Mouse (Mus musculus): ENCODE measurements around the gene Egfem1.

Gene Egfem1

DNA sequence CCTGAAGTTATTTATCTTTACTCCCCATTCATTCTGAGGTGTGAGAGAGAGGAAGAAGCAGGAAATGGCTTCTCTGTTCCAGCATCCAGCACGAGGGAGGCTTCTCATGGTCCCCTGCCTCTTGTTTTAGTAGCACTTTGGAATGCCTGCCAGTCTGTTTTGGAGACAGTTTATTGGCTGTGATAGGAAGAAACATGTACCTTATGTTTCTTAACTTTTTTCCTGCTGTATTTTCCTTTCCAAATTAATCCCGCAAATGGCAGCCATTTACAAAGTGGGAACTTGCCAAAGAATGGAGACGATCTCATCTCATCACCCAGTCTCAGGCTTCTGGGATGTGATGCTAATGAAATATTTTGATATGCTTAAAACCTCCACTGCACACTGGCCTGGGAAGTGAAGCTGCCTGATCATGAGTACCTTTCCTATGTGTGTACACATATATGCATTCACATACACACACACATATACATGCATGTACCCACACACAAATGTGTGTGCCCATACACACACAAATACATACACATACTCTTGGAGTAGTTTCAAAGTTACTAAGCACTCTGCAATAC lies 260.5 kb downstream of the Egfem1 start:
- DNase-seq (ENCODE audit: low read depth, low spot score), result no peak

- no peak for DNase-seq (ENCODE audit: low read depth, low spot score)
Measured at GRCm38 (mm10) chr3:29345805-29346204, 264.0 kb downstream of the Egfem1 start.

GRCm38 (mm10) chr3:29366907-29367306 lies 285.1 kb downstream of the Egfem1 start:
- no peak for DNase-seq (ENCODE audit: low read depth, low spot score)

- DNase-seq (ENCODE audit: low read depth, low spot score), result no peak
Measured at GRCm38 (mm10) chr3:29370519-29370918, 288.7 kb downstream of the Egfem1 start.

- DNase-seq (ENCODE audit: low read depth, low spot score), result no peak
Measured at GRCm38 (mm10) chr3:29381255-29381654, 299.4 kb downstream of the Egfem1 start.

DNA sequence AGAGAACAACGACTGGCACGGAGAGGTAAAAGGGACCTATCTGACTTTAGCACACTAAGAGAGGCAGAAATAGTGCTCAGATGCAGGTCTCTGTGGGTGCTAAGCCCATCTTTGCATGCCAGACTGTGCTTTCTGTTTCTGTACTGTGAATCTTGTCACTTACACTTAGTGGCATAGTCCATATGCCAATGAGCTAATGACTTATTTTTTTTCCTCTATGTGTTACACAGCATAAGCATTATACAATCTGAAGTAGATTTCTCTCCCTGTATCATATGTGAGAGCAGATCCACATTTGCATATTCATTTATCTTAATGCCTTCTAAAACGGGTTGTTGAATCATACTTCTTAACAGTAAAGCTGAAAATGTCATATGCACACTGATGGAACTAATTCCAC lies 317.2 kb downstream of the Egfem1 start:
- no peak for DNase-seq (ENCODE audit: low read depth, low spot score)

- no peak for DNase-seq (ENCODE audit: low read depth, low spot score)
Measured at GRCm38 (mm10) chr3:29421634-29422033, 339.8 kb downstream of the Egfem1 start.

- DNase-seq (ENCODE audit: low read depth, low spot score), result no peak
Measured at GRCm38 (mm10) chr3:29432109-29433091, 350.6 kb downstream of the Egfem1 start.

GRCm38 (mm10) chr3:29443024-29443423 lies 361.2 kb downstream of the Egfem1 start:
- DNase-seq (ENCODE audit: low read depth, low spot score), result no peak

DNA sequence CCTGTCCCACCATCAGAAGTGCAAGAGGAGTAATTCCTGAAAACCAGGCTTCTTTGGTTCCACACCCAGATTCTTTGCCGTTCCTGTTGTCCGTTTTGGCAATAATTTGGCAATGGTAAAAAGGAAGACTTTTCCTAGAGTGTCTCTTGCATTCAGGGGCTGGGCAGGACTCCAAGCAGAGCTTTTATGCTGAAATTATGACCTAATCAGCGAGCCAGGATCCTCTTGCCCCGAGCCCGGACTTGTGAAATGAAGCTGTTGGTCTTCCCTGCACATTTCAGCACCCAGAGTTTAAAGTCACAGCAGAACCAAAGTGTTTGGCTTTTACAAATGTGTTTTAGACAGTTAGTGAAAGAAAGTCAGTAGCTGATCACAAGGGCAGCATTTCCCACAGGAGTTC lies 362.8 kb downstream of the Egfem1 start:
- DNase-seq (ENCODE audit: low read depth, low spot score), result no peak

GRCm38 (mm10) chr3:29446081-29446480 lies 364.3 kb downstream of the Egfem1 start:
- no peak for DNase-seq (ENCODE audit: low read depth, low spot score)

GRCm38 (mm10) chr3:29448829-29449406 lies 367.1 kb downstream of the Egfem1 start:
- DNase-seq (ENCODE audit: low read depth, low spot score), result no peak

- no peak for DNase-seq (ENCODE audit: low read depth, low spot score)
Measured at GRCm38 (mm10) chr3:29498211-29498610, 416.4 kb downstream of the Egfem1 start.

- DNase-seq (ENCODE audit: low read depth, low spot score), result no peak
Measured at GRCm38 (mm10) chr3:29499188-29499587, 417.4 kb downstream of the Egfem1 start.

DNA sequence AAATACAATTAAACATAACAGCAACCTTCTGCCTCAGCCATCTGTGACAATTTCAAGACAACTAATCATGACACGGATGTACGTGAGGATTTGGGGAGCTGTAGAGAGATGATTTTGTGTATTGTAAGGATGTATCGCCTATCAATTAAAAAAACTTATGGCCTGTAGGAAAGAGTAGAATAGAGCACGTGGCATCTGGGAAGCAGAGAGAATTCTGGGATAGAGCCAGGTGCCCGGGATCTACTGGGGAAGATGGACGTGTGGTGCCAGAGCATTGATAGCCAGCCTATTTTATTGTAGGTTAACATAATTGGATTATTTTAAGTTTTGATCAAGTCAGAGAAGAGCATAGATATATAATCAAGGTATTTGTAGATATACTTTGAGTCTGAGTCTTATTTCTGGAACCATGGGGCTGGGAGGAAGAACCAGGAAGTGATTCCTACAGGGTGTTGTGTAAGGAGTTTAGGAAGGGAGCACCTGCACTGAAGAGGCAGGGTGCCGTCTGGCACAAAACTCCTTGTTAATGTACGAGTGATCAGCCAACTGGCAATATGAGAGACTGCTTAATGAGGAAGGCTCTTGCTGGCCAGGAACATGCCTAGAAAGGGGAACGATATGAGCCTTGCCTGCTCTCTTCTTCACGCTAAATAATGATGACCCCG lies 443.6 kb downstream of the Egfem1 start:
- no peak for DNase-seq (ENCODE audit: low read depth, low spot score)

- DNase-seq (ENCODE audit: low read depth, low spot score), result no peak
Measured at GRCm38 (mm10) chr3:29525963-29526301, 444.1 kb downstream of the Egfem1 start.

DNA sequence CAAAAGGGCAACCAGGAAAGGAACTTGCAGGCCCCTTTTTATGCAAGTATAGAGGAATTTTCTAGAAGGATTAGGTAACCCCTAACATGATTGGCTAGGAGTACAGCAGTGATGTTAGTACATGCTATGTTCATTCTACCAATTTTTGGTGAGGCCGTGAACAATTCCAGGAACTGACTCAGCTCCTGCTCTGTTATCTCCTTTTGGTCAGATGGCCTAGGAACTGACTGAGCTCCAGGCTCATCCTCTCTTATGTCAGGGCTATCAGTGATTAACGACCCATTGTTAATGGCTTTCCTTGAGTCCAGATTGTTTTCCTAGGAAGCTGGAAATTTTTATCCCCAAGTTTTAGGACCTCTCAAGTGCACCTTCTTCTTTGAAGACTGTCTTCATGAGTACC lies 457.4 kb downstream of the Egfem1 start:
- no peak for DNase-seq (ENCODE audit: low read depth, low spot score)

GRCm38 (mm10) chr3:29539902-29540301 lies 458.1 kb downstream of the Egfem1 start:
- no peak for DNase-seq (ENCODE audit: low read depth, low spot score)

GRCm38 (mm10) chr3:29541477-29542079 lies 459.8 kb downstream of the Egfem1 start:
- DNase-seq (ENCODE audit: low read depth, low spot score), result no peak

- no peak for DNase-seq (ENCODE audit: low read depth, low spot score)
Measured at GRCm38 (mm10) chr3:29544056-29544455, 462.2 kb downstream of the Egfem1 start.

GRCm38 (mm10) chr3:29563171-29563570 lies 481.3 kb downstream of the Egfem1 start:
- DNase-seq (ENCODE audit: low read depth, low spot score), result no peak
